Mouse (Mus musculus): ENCODE measurements around the gene Gga3. TPM values are rescaled to one million over a fixed set of nuclear protein-coding genes. Genes with fewer than 3 reads are reported as not detected.

The Gga3 gene
- polyA plus RNA-seq (2021; fragmentation: Nextera tagmentation) = 5.6 and 19.8 TPM in 2 replicates
- long read RNA-seq, experiment 1, transcript Gga3-201 (17 exons, 3,816 nt) = major isoform, 17 of 49 reads
- long read RNA-seq, experiment 1, partial matches to known transcripts = 17 of 49 reads
- long read RNA-seq, experiment 1, other reads (novel, unspliced or antisense) = 14 of 49 reads
- long read RNA-seq, experiment 2, partial matches to known transcripts = 2 of 13 reads
- long read RNA-seq, experiment 2, other reads (novel, unspliced or antisense) = 11 of 13 reads

DNA sequence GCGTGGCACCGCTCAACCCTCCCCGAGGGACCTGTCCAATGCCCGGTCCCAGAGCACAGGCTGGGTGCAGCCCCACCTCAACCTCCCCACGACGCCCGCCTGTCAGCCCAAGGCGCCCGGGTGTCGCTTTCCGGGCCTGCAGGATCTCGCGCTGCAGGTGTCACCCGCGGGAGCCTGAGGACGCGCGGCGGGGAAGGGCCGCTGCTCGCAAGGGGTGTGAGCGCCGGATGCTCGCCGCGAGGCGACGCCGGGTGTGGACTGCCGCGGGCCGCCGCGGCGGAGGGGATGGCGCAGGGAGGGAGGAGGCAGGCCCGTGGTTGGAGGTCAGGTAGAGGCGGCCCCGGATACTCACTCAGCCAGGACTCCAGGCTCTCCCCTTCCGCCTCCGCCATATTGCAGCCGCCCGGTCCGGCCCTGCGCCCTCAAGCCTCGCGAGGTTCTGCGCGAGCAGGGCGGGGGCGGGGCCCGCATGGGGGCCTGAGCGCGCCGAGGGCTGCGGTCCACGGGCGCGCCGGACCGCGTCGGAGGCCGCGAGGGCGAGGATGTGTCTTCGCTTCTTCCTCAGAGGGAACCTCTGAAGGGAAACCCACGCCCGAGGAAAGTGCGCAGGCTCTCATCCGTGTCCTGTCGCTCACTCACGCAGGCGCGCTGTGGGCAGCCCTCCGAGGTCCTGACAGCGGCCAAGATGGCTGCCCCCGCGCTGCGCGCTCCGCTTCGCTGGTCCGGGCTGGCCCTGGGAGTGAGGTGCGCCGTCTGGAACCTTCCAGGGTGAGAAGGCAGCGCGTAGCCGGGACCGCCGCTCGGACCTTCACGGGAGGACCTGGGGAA, at the start of gene Gga3, which contains the start of gene Mrps7:
Gene Gga3, minus strand, starts transcription at position 576 of the 828 bp plus-strand sequence.
Gene Mrps7, plus strand, starts transcription at position 450 of the 828 bp plus-strand sequence.

GRCm38 (mm10) chr11:115627705-115628464, 24.0 kb upstream of the Gga3 start, which contains the start of gene Slc25a19:
TSS of gene Slc25a19 (minus strand) at chr11:115628295.

GRCm38 (mm10) chr11:115612410-115613137, 8.7 kb upstream of the Gga3 start, which contains the start of gene Mif4gd:
TSS of gene Mif4gd (minus strand) at chr11:115612969.

DNA sequence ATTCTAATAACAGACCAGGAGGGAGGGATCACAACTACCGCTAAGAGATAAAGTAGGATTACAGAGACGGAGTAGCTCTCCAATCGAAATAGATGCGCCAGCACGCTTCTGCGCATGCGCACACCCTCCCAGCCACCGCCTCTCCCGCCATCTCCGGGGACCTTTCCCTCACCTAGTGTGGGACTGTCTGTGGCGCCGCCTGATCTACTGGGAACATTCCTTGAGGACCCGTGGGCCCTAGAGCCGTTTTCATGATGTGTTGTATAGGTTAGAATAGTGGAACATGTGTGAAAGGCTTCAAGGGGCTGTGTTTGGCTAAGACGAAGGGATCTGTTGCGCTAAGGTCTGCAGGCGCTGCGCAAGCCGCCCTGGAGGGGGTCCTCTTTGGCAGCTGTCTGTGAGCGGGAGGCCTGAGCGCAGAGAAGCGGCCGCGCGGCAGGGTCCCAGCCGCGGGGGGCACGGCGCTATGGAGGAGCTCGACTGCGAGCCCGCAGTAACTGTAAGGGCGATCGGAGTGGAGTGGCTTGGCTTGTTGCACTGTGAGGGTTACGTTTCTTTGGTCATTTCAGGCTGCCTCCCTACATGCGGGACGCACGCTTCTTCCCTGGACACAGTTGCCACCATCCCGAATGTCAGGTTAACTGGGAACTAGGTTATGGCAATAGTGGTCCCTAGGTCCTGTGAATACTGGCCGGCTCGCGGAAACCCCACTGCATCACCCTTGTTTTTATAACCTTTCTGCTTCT, 39.6 kb downstream of the Gga3 start, which contains the start of gene Nup85:
Gene Nup85, plus strand, starts transcription at position 371 of the 746 bp plus-strand sequence.

GRCm38 (mm10) chr11:115536038-115536681, 67.7 kb downstream of the Gga3 start, which contains the start of gene Sumo2:
TSS of gene Sumo2 (minus strand) at chr11:115536276.

Other genes starting within 250 kb of the Gga3 start
- gene Hid1, start 236.3 kb downstream of the Gga3 start, polyA plus RNA-seq (2021; fragmentation: Nextera tagmentation) = 58.1 and 64.1 TPM in 2 replicates
- gene Cdr2l, start 222.1 kb downstream of the Gga3 start, polyA plus RNA-seq (2021; fragmentation: Nextera tagmentation) = 6.6 and 13.2 TPM in 2 replicates
- 211 and 277 TPM in 2 replicates for gene Mrpl58, start 200.3 kb downstream of the Gga3 start, polyA plus RNA-seq (2021; fragmentation: Nextera tagmentation)
- gene Atp5h, start 184.1 kb downstream of the Gga3 start, polyA plus RNA-seq (2021; fragmentation: Nextera tagmentation) = 1,610 and 1,643 TPM in 2 replicates
- 8.4 and 9.6 TPM in 2 replicates for gene Kctd2, start 183.9 kb downstream of the Gga3 start, polyA plus RNA-seq (2021; fragmentation: Nextera tagmentation)
- not detected in 2 replicates for gene Trim80, start 163.5 kb downstream of the Gga3 start, polyA plus RNA-seq (2021; fragmentation: Nextera tagmentation)
- gene Slc16a5, start 141.6 kb downstream of the Gga3 start, polyA plus RNA-seq (2021; fragmentation: Nextera tagmentation) = 0.15 and 0.38 TPM in 2 replicates
- 8.7 and 8.9 TPM in 2 replicates for gene Armc7, start 128.4 kb downstream of the Gga3 start, polyA plus RNA-seq (2021; fragmentation: Nextera tagmentation)
- 122 and 134 TPM in 2 replicates for gene Nt5c, start 112.2 kb downstream of the Gga3 start, polyA plus RNA-seq (2021; fragmentation: Nextera tagmentation)
- 221 and 286 TPM in 2 replicates for gene Jpt1, start 89.7 kb downstream of the Gga3 start, polyA plus RNA-seq (2021; fragmentation: Nextera tagmentation)
- gene Sumo2, start 67.8 kb downstream of the Gga3 start, polyA plus RNA-seq (2021; fragmentation: Nextera tagmentation) = 614 and 680 TPM in 2 replicates
- gene Nup85, start 39.6 kb downstream of the Gga3 start, polyA plus RNA-seq (2021; fragmentation: Nextera tagmentation) = 24.0 and 25.4 TPM in 2 replicates
- gene Mrps7, start 126 bp downstream of the Gga3 start, polyA plus RNA-seq (2021; fragmentation: Nextera tagmentation) = 52.9 and 69.6 TPM in 2 replicates
- gene Mif4gd, start 8.9 kb upstream of the Gga3 start, polyA plus RNA-seq (2021; fragmentation: Nextera tagmentation) = 21.1 and 23.1 TPM in 2 replicates
- gene Slc25a19, start 24.2 kb upstream of the Gga3 start, polyA plus RNA-seq (2021; fragmentation: Nextera tagmentation) = 42.4 and 49.2 TPM in 2 replicates
- 18.5 and 33.1 TPM in 2 replicates for gene Grb2, start 104.5 kb upstream of the Gga3 start, polyA plus RNA-seq (2021; fragmentation: Nextera tagmentation)
- gene Tmem94, start 161.4 kb upstream of the Gga3 start, polyA plus RNA-seq (2021; fragmentation: Nextera tagmentation) = 18.1 and 22.2 TPM in 2 replicates
- gene Caskin2, start 209.6 kb upstream of the Gga3 start, polyA plus RNA-seq (2021; fragmentation: Nextera tagmentation) = 8.5 and 14.8 TPM in 2 replicates
- 5.4 and 6.0 TPM in 2 replicates for gene Tsen54, start 210.7 kb upstream of the Gga3 start, polyA plus RNA-seq (2021; fragmentation: Nextera tagmentation)
- gene Llgl2, start 220.0 kb upstream of the Gga3 start, polyA plus RNA-seq (2021; fragmentation: Nextera tagmentation) = 7.0 and 7.4 TPM in 2 replicates

Data from left cerebral cortex, adult 6 months (tissue).